37 mouse cellular contexts compared by ENCODE assay signal in the genomic region with DNA sequence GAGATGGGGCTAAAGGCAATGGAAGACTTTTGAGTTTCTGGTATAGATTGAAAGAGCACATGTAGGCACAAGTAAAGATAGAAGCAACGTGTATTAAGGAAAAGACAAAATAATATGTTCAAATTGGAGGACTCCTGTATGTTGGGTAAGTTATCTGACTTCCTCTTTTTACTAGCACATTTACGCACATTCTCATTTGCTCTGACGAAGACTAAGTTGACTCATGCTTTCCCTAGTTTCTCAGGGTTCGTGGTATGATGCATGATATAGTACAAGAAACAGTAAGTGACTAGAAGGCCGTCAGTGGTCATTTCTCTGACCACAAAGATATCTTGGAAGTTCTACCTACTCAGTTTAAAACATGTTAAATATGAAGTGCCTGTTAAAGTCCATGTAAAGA. TPM values are rescaled to one million over a fixed set of nuclear protein-coding genes. Genes with fewer than 3 reads are reported as not detected.
DNase-seq lines count a peak whose midpoint lies in the region; ATAC-seq and TF ChIP-seq lines count a peak whose summit lies in the region.
"Had no signal": no experiment of that assay in that cellular context is flagged by ENCODE, and none has a peak within 500 bp of the region (broad histone marks: within the 10 kb centered on the region; RNA-seq: fewer than 3 reads in every experiment).

No protein-coding gene starts in this region.

- WGBS in kidney, adult 2 months = 89% methylated on average over 5 of the region's 5 CpGs

- peaks cover 2% of the 10 kb centered on the region for H3K27me3 ChIP-seq in CH12.LX (replicated peaks)
- H3K27me3 ChIP-seq in kidney, adult 2 months (replicated peaks; ENCODE audit: control insufficient read depth, insufficient read depth, low read length) = no peaks in the 10 kb centered on the region
- H3K27me3 ChIP-seq: embryonic facial prominence, embryonic 15.5 days; forebrain, embryonic 12.5 days; heart, embryonic 15.5 days; hindbrain, embryonic 13.5 days; kidney, embryonic 15.5 days; limb, embryonic 15.5 days; midbrain, embryonic 12.5 days had no signal

- dilution Hi-C loops in CH12.LX (cut with MboI; ENCODE audit: extremely low pct_ligation_motif_present, extremely low pct_unique_long_range_greater_than_20kb, low sequenced_read_pairs) = no loop called here

- in situ Hi-C loops in CH12.LX (cut with MboI; ENCODE audit: low pct_ligation_motif_present, low pct_unique_long_range_greater_than_20kb, low sequenced_read_pairs) = no loop called here

- DNase-seq in 416B (ENCODE audit: low read depth) (peak; percentile 97), CH12.LX (ENCODE audit: extremely low read depth) (peak; percentile 73)
- DNase-seq in kidney, postnatal 10 days = no peak
- DNase-seq in kidney, adult 2 months = no peak
- DNase-seq in right cerebral cortex, postnatal 25 days = no peak
- DNase-seq: adrenal gland, postnatal 25 days; cerebellum, adult 18-20 months; cerebellum, postnatal 14 days; forebrain, postnatal 0 days; gastrocnemius, postnatal 10 days; heart, adult 11 months; heart, postnatal 36 days; kidney, postnatal 36 days; lung, embryonic 14.5 days; lung, postnatal 14 days; retina, postnatal 1 day; right cerebral cortex, postnatal 14 days; spleen, adult 18-20 months; thymus, adult 18-20 months; thymus, postnatal 25 days had no signal

- no peak; the same call in 1 of the 2 replicates for TF ChIP-seq RAD21 in CH12.LX (IDR thresholded peaks at IDR 0.05; ENCODE audit: low read depth, low read length)

- peak overlapping the region; percentile 21; the same call in 1 of the 2 replicates for H3K4me2 ChIP-seq in CH12.LX (ENCODE audit: insufficient read depth, low read depth, poor library complexity, severe bottlenecking)
- H3K4me2 ChIP-seq: embryonic facial prominence, embryonic 15.5 days; forebrain, embryonic 12.5 days; heart, embryonic 15.5 days; hindbrain, embryonic 13.5 days; kidney, embryonic 15.5 days; limb, embryonic 15.5 days; lung, embryonic 14.5 days; midbrain, embryonic 12.5 days had no signal

- no peak overlapping the region for H3K4me3 ChIP-seq in CH12.LX (replicated peaks in 1 of 3; ENCODE audit: low read depth in 2 of 3, low read length in 2 of 3, poor library complexity in 1 of 3)
- no peak overlapping the region for H3K4me3 ChIP-seq in kidney, adult 2 months (ENCODE audit: insufficient read depth, low read depth, low read length)
- H3K4me3 ChIP-seq: embryonic facial prominence, embryonic 10.5 days; embryonic facial prominence, embryonic 15.5 days; forebrain, embryonic 12.5 days; heart, embryonic 10.5 days; heart, embryonic 15.5 days; hindbrain, embryonic 13.5 days; kidney, embryonic 15.5 days; layer of hippocampus, adult 2 months; limb, embryonic 10.5 days; limb, embryonic 15.5 days; midbrain, embryonic 12.5 days had no signal

- H3K79me2 ChIP-seq in CH12.LX (replicated peaks; ENCODE audit: control insufficient read depth, extremely low read depth, insufficient read depth, poor library complexity, severe bottlenecking) = no peaks in the 10 kb centered on the region; the same call in 1 of the 2 replicates

- TF ChIP-seq CTCF in CH12.LX (conservative IDR thresholded peaks at IDR 0.05 in 1 of 2, IDR thresholded peaks at IDR 0.05 in 1 of 2; ENCODE audit: low read depth in 2 of 2, low read length in 2 of 2) = no peak
- TF ChIP-seq CTCF in kidney, adult 2 months (conservative IDR thresholded peaks at IDR 0.05; ENCODE audit: insufficient read depth, insufficient read length, low read depth, low read length) = no peak

- no peak for TF ChIP-seq POLR2A in CH12.LX (IDR thresholded peaks at IDR 0.05; ENCODE audit: low read depth, low read length)
- TF ChIP-seq POLR2A in kidney, adult 2 months (IDR thresholded peaks at IDR 0.05; ENCODE audit: low read depth, low read length) = no peak

- peak; percentile 95 for ATAC-seq in granulocyte monocyte progenitor cell, adult 5-6 weeks (replicated peaks; ENCODE audit: poor library complexity, severe bottlenecking)
- peak; percentile 96 for ATAC-seq in neutrophil, adult 5-6 weeks (ENCODE audit: extremely low read depth, insufficient number of reproducible peaks, low FRiP score, poor library complexity, severe bottlenecking)
- ATAC-seq: forebrain, postnatal 0 days; intestine, embryonic 16.5 days had no signal

- H3K9me3 ChIP-seq in CH12.LX (replicated peaks; ENCODE audit: low read length) = peaks cover 5% of the 10 kb centered on the region
- H3K9me3 ChIP-seq: embryonic facial prominence, embryonic 15.5 days; G1E; heart, embryonic 10.5 days; heart, embryonic 15.5 days; kidney, embryonic 15.5 days; limb, embryonic 10.5 days; limb, embryonic 15.5 days had no signal

- peak; percentile 90 for TF ChIP-seq EP300 in CH12.LX (IDR thresholded peaks at IDR 0.05; ENCODE audit: low read length)

- peaks cover 0 to 14% of the 10 kb centered on the region in 2 experiments for H3K36me3 ChIP-seq in CH12.LX (replicated peaks in 1 of 2; ENCODE audit: control insufficient read depth in 1 of 2, insufficient read depth in 1 of 2, low read length in 1 of 2)
- no peaks in the 10 kb centered on the region for H3K36me3 ChIP-seq in kidney, adult 2 months (ENCODE audit: control insufficient read depth, insufficient read depth, low read length)
- H3K36me3 ChIP-seq: G1E had no signal

- H3K9ac ChIP-seq in CH12.LX (ENCODE audit: insufficient read depth, low read depth) = no peak overlapping the region
- H3K9ac ChIP-seq: embryonic facial prominence, embryonic 15.5 days; forebrain, embryonic 12.5 days; forebrain, postnatal 0 days; heart, embryonic 15.5 days; hindbrain, embryonic 13.5 days; kidney, embryonic 15.5 days; limb, embryonic 15.5 days; liver, embryonic 14.5 days; lung, embryonic 14.5 days; midbrain, embryonic 12.5 days had no signal

- H3K4me1 ChIP-seq in CH12.LX (ENCODE audit: control insufficient read depth in 1 of 2, insufficient read depth in 2 of 2) = peaks cover 0 to 9% of the 10 kb centered on the region in 2 experiments; a peak in 1 of 4 replicates
- H3K4me1 ChIP-seq in kidney, adult 2 months (ENCODE audit: control insufficient read depth, insufficient read depth, low read length) = no peaks in the 10 kb centered on the region
- H3K4me1 ChIP-seq: embryonic facial prominence, embryonic 15.5 days; heart, embryonic 10.5 days; kidney, embryonic 15.5 days; limb, embryonic 15.5 days had no signal

- no peak overlapping the region for H3K27ac ChIP-seq in CH12.LX (ENCODE audit: insufficient read depth, low read depth)
- H3K27ac ChIP-seq in kidney, adult 2 months (ENCODE audit: insufficient read depth, low read depth, low read length) = no peak overlapping the region
- H3K27ac ChIP-seq: embryonic facial prominence, embryonic 10.5 days; embryonic facial prominence, embryonic 15.5 days; forebrain, embryonic 12.5 days; heart, embryonic 10.5 days; heart, embryonic 15.5 days; hindbrain, embryonic 13.5 days; kidney, embryonic 15.5 days; layer of hippocampus, adult 2 months; limb, embryonic 10.5 days; limb, embryonic 15.5 days; liver, embryonic 14.5 days; midbrain, embryonic 12.5 days; stomach, postnatal 0 days had no signal

TF ChIP-seq in CH12.LX, 34 proteins besides CTCF, POLR2A, EP300 and RAD21 (continues in another document):
- peak; percentile 61 for TF ChIP-seq JUN (IDR thresholded peaks at IDR 0.05; ENCODE audit: insufficient read depth, low read depth, low read length)
- peak; percentile 45; the same call in 1 of the 2 replicates for TF ChIP-seq TCF12 (IDR thresholded peaks at IDR 0.05; ENCODE audit: low read depth, low read length)
- TF ChIP-seq MAX (IDR thresholded peaks at IDR 0.05; ENCODE audit: low read length) = peak; percentile 78
- TF ChIP-seq CHD2 (IDR thresholded peaks at IDR 0.05; ENCODE audit: low read length) = peak; percentile 62
- no peak for TF ChIP-seq NELFE (IDR thresholded peaks at IDR 0.05; ENCODE audit: low read depth, low read length)
- no peak for TF ChIP-seq GABPA (IDR thresholded peaks at IDR 0.05; ENCODE audit: insufficient replicate concordance, low read depth, low read length)
- no peak for TF ChIP-seq USF2 (conservative IDR thresholded peaks at IDR 0.05; ENCODE audit: low read depth, low read length)
- TF ChIP-seq NRF1 (IDR thresholded peaks at IDR 0.05; ENCODE audit: low read depth, low read length) = no peak
- TF ChIP-seq KAT2A (IDR thresholded peaks at IDR 0.05; ENCODE audit: insufficient replicate concordance, low read length) = no peak
- 0 out of 2 replicates have a peak, but pooled peaks have one; percentile 32 for TF ChIP-seq RCOR1 (conservative IDR thresholded peaks at IDR 0.05; ENCODE audit: low read depth, low read length)
- TF ChIP-seq PAX5 (IDR thresholded peaks at IDR 0.05; ENCODE audit: low read length) = no peak
- no peak for TF ChIP-seq MXI1 (IDR thresholded peaks at IDR 0.05; ENCODE audit: low read depth, low read length)
- TF ChIP-seq MYC (IDR thresholded peaks at IDR 0.05; ENCODE audit: low read depth, low read length) = peak; percentile 82; the same call in 1 of the 2 replicates
- no peak for TF ChIP-seq SMC3 (IDR thresholded peaks at IDR 0.05; ENCODE audit: low read depth, low read length)
- no peak for TF ChIP-seq E2F4 (IDR thresholded peaks at IDR 0.05; ENCODE audit: insufficient replicate concordance, low read depth, low read length)
- TF ChIP-seq ZMIZ1 (IDR thresholded peaks at IDR 0.05; ENCODE audit: low read depth, low read length) = no peak
- 0 out of 2 replicates have a peak, but pooled peaks have one; percentile 16 for TF ChIP-seq MAFK (IDR thresholded peaks at IDR 0.05; ENCODE audit: insufficient replicate concordance, low read length)
- peak; percentile 75; the same call in 1 of the 2 replicates for TF ChIP-seq MEF2A (IDR thresholded peaks at IDR 0.05; ENCODE audit: borderline replicate concordance, low read depth, low read length)
- TF ChIP-seq POLR2AphosphoS2 (IDR thresholded peaks at IDR 0.05; ENCODE audit: low read depth, low read length) = no peak
- TF ChIP-seq ZNF384 (IDR thresholded peaks at IDR 0.05; ENCODE audit: low read depth, low read length) = no peak
- TF ChIP-seq IRF4 (IDR thresholded peaks at IDR 0.05; ENCODE audit: low read depth, low read length) = peak; percentile 83
- TF ChIP-seq ETS1 (conservative IDR thresholded peaks at IDR 0.05; ENCODE audit: low read depth, low read length) = peak; percentile 84
- no peak for TF ChIP-seq TBP (conservative IDR thresholded peaks at IDR 0.05; ENCODE audit: low read depth, low read length)
- no peak for TF ChIP-seq SIN3A (IDR thresholded peaks at IDR 0.05; ENCODE audit: low read length)
- TF ChIP-seq USF1 (IDR thresholded peaks at IDR 0.05; ENCODE audit: low read depth, low read length) = no peak

RNA-seq across cellular contexts. Expression of gene B3gnt5, which starts 8.0 kb away (rescaled TPM):
- total RNA-seq in CH12.LX (2012; rRNA removed) (1.6 and 1.9 TPM in 2 replicates), CH12.LX (2014; rRNA removed) (6.3 and 6.5 TPM in 2 replicates)
- polyA plus RNA-seq in CH12.LX (2012; ENCODE audit: insufficient read length, low read depth) = 3.1 and 3.4 TPM in 2 replicates
- 20.3 and 21.6 TPM in 2 replicates for total RNA-seq in granulocyte monocyte progenitor cell, adult 5-6 weeks (2014; fragmentation: Nextera tagmentation)
- 39.8 and 40.1 TPM in 2 replicates for total RNA-seq in granulocyte monocyte progenitor cell, adult 5-6 weeks (2017)
- 137 and 140 TPM in 2 replicates for total RNA-seq in neutrophil, adult 5-6 weeks (2017)
- polyA plus RNA-seq in kidney, adult 2 months (2012; rRNA removed) = 0.15 and 0.84 TPM in 2 replicates
- polyA plus RNA-seq: G1E had no signal

Comparison
In these comparisons a context has a peak if more than half of its experiments do, and no peak if none do; other contexts are left out.
1. DNase-seq: peak in 416B (single experiment) and CH12.LX (single experiment); none in kidney, postnatal 10 days (single experiment), kidney, adult 2 months (single experiment) and right cerebral cortex, postnatal 25 days (single experiment).